Mouse (Mus musculus) MN1 (cell line): ENCODE measurements around the gene Spsb1.
A peak's percentile ranks its signal among the peaks of the same experiment; 100 is the strongest.

Source experiments
- DNase-seq: peaks from one replicate; pipeline ENCODE4 v3.0.0-alpha.2; 2016; ENCODE audit warnings: low spot score

Gene Spsb1

DNA sequence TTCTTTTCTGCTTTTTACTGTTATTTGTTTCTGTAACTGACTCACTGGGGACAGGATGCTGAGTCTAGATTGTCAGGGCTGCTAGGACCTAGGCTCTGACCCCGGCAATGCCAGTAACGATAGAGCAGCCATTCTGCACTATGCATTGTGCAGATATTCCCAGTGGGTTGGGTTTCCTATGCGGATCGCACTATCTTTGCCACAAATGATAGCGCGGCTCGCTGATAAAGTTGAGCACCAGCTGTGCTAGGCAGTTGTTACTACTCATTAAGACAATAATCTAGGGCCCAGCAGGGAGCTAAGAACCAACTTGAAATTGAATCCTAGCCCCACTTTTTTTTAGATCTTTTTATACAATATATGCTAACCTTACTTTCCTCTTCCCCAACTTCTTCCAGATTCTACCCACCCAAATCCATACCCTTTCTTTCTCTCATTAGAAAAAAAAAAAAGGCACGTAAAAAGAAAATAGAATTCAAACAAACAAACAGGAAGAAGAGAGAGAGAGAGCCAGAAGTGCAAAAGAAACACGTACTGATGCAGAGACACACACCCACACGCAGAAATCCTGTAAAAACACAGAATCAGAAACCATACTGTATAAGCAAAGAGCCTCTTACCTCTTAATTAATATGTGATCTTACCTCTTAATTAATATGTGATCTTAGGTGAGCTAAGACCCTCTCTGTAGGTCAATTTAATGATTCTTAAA, 99.5 kb downstream of the Spsb1 start:
- no peak for DNase-seq

- no peak for DNase-seq
Measured at GRCm38 (mm10) chr4:149854770-149855169, 100.1 kb downstream of the Spsb1 start.

GRCm38 (mm10) chr4:149854301-149854708, 100.5 kb downstream of the Spsb1 start:
- peak; percentile 29 for DNase-seq

- DNase-seq = no peak
Measured at GRCm38 (mm10) chr4:149853698-149854284, 101.1 kb downstream of the Spsb1 start.

DNA sequence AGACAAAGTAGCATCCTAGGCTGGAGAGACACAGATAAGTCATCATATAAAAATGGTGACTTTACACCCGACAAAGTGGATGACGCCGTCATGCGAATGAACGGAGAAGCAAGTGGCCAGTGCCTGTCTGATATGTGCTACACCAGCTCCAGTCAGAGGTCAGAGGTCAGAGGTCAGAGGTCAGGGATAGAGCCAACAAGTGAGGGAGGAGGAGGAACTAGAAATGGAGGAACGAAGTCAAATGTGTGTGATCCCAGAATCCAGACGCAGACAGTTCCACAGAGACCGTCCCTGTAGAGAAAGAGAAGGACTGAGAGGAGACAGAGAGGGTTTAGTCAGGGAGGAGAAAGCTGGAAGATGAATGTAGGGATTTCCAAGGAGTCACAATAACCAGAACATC, 103.3 kb downstream of the Spsb1 start:
- no peak for DNase-seq

DNA sequence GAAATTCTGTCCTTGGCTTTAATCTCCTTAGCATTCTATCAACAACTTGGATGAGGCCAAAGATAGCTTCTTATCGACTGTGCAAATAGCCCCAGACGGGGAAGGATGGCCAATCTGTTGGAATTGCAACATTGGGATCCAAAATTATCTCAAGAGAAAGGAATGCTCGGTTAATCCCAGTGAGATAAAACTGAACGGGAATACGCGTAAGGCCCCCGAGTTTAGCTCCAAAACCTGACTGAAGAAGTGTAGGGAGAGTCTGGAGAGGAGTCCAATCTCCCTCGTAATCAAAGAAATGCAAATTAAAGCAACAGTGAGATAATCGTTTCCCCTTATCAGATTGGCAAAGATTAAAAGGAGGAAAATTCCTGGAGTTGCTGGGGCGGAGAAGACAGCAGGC, 104.2 kb downstream of the Spsb1 start:
- DNase-seq = no peak

GRCm38 (mm10) chr4:149850045-149850444, 104.8 kb downstream of the Spsb1 start:
- DNase-seq = no peak

DNA sequence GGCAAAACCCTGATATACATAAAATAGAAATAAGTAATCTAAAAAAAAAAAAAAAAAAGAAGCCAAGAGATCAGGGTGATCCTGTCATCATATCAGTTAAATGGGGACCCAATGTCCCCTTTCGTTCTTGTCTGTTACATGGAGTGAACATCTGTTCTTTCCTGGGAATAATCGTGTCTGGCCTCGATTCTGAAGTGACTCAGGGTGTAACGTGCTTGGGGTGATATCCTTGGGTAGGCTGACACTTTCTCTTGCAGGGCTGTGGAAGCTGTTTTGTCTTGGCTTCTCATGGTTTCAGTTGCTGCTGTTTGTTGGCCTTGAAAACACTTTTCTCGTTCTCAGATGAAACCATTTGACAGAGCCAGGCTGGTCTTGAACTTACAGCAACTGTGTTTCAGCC, 105.8 kb downstream of the Spsb1 start:
- DNase-seq = no peak

GRCm38 (mm10) chr4:149846861-149847631, 107.8 kb downstream of the Spsb1 start:
- DNase-seq = no peak
